Mouse (Mus musculus): ENCODE measurements around the gene Azin2.
A peak's percentile ranks its signal among the peaks of the same experiment; 100 is the strongest.

The Azin2 gene

GRCm38 (mm10) chr4:128932783-128933182 lies 29.5 kb downstream of the Azin2 start:
- DNase-seq, result no peak

GRCm38 (mm10) chr4:128924841-128925606 lies 37.2 kb downstream of the Azin2 start:
- peak; percentile 82 to 83 for DNase-seq

- DNase-seq, result no peak
These were observed 38.6 kb downstream of the Azin2 start for GRCm38 (mm10) chr4:128923603-128924002.

- no peak for DNase-seq
These were observed 43.1 kb downstream of the Azin2 start for GRCm38 (mm10) chr4:128919106-128919505.

- peak in 1 of 2 experiments; percentile 10 for DNase-seq
These were observed 44.1 kb downstream of the Azin2 start for GRCm38 (mm10) chr4:128918187-128918586.

GRCm38 (mm10) chr4:128917756-128918155 lies 44.5 kb downstream of the Azin2 start:
- DNase-seq, result no peak

GRCm38 (mm10) chr4:128917119-128917518 lies 45.1 kb downstream of the Azin2 start:
- no peak for DNase-seq

- peak in 1 of 2 experiments; percentile 31 for DNase-seq
These were observed 48.4 kb downstream of the Azin2 start for GRCm38 (mm10) chr4:128913794-128914193.

- no peak for DNase-seq
These were observed 50.2 kb downstream of the Azin2 start for GRCm38 (mm10) chr4:128912085-128912484.

- DNase-seq, result no peak
These were observed 51.8 kb downstream of the Azin2 start for GRCm38 (mm10) chr4:128910276-128911063.

- no peak for DNase-seq
These were observed 52.8 kb downstream of the Azin2 start for GRCm38 (mm10) chr4:128909378-128909831.

GRCm38 (mm10) chr4:128908586-128909377 lies 53.5 kb downstream of the Azin2 start:
- DNase-seq, result peak in 1 of 2 experiments; percentile 53

- DNase-seq, result no peak
These were observed 54.8 kb downstream of the Azin2 start for GRCm38 (mm10) chr4:128907238-128907968.

- DNase-seq, result no peak
These were observed 55.5 kb downstream of the Azin2 start for GRCm38 (mm10) chr4:128906757-128907156.

- DNase-seq, result no peak
These were observed 57.0 kb downstream of the Azin2 start for GRCm38 (mm10) chr4:128905251-128905650.

- no peak for DNase-seq
These were observed 58.0 kb downstream of the Azin2 start for GRCm38 (mm10) chr4:128904035-128904800.

- no peak for DNase-seq
These were observed 59.9 kb downstream of the Azin2 start for GRCm38 (mm10) chr4:128902390-128902789.

GRCm38 (mm10) chr4:128900484-128900883 lies 61.8 kb downstream of the Azin2 start:
- DNase-seq, result no peak

GRCm38 (mm10) chr4:128899332-128899731 lies 62.9 kb downstream of the Azin2 start:
- peak; percentile 89 to 90 for DNase-seq

GRCm38 (mm10) chr4:128897911-128898421 lies 64.3 kb downstream of the Azin2 start:
- DNase-seq, result peak; percentile 63 to 83

- no peak for DNase-seq
These were observed 65.6 kb downstream of the Azin2 start for GRCm38 (mm10) chr4:128896667-128897066.

All from kidney, postnatal 25 days (tissue).